Mouse (Mus musculus) adrenal gland, adult 18-20 months (tissue): Measurements from ENCODE around the gene Tmbim7. TPM values are rescaled to one million over a fixed set of nuclear protein-coding genes. Genes with fewer than 3 reads are reported as not detected.
"Not testable (repeated sequence)": the region's sequence is repeated elsewhere in the genome, so short reads cannot be mapped to it uniquely, and the experiment has no call there.

Source experiments
- DNase-seq, 2 experiments: peaks; one replicate each; pipeline ENCODE4 v3.0.0; 2021 to 2022; ENCODE audit warnings: low spot score in 2 of 2
- long read RNA-seq, 2 experiments: library from polyadenylated mRNA; stranded (forward); transcript quantifications; one replicate each; pipeline ENCODE4 v2.0.0; 2021
- total RNA-seq, 2 experiments: library from RNA; stranded (reverse); gene quantifications; 1 replicate in 1 of 2; 2 replicates in 1 of 2; pipeline ENCODE4 v1.2.3; 2021

Gene Tmbim7
- total RNA-seq: not detected
- long read RNA-seq, experiment 1: 0 reads
- long read RNA-seq, experiment 2: 0 reads

GRCm38 (mm10) chr5:3650881-3651280, at the start of gene Tmbim7:
Gene Tmbim7 (plus strand): TSS chr5:3651181.
- no peak for DNase-seq

DNA sequence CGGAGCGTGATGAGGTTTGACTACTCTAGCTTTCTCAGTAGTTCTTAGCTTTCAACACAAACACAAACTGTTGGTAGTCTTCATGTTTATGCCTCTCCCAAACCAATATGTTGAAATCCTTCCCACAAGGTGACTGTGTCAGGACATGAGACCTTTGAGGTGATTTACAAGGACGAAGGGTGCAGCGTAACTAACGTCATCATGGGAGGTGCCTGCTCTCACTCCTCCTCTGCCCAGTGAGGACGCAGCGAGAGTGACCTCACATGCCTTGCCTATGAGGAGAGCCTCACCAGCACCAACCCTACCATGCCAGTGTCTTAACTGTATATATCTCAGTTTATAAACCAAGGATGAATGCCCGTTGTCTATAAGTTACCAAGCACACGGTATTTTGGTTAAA, 43.9 kb upstream of the Tmbim7 start:
- DNase-seq: no peak

- no peak for DNase-seq
Observed at GRCm38 (mm10) chr5:3609241-3609640, 41.7 kb upstream of the Tmbim7 start.

DNA sequence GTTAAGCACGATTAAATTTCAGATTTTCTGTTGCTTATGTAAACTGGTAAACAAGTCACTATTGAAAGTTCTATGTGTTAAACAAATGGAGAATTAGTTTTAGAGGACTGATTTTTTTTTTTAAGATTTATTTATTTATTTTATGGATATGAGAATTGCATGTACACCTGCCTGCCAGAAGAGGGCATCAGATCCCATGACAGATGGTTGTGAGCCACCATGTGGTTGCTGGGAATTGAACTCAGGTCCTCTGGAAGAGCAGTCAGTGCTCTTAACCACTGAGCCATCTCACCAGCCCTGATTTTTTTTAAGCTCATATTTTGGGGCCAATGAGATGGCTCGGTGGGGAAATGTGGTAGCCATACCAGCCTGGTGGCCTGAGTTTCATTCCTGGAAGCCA, 39.1 kb upstream of the Tmbim7 start:
- DNase-seq: not testable (repeated sequence)

- no peak for DNase-seq
Observed at GRCm38 (mm10) chr5:3620486-3620885, 30.5 kb upstream of the Tmbim7 start.

DNA sequence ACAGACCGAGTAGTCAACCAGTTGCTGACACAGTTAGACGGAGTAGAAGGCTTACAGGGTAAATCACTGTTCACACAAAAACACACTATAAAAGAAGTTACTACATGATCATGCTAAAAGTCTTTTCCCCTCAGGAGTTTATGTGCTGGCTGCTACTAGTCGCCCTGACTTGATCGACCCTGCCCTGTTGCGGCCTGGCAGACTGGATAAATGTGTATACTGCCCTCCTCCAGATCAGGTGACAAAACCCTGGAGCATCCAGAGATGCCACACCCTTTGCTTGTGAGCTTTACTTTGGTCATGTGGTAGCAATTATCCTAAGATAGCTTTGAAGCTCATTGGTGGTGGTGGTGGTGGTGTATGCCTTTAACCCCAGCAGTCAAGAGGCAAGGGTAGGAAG, 20.9 kb upstream of the Tmbim7 start:
- DNase-seq: no peak

DNA sequence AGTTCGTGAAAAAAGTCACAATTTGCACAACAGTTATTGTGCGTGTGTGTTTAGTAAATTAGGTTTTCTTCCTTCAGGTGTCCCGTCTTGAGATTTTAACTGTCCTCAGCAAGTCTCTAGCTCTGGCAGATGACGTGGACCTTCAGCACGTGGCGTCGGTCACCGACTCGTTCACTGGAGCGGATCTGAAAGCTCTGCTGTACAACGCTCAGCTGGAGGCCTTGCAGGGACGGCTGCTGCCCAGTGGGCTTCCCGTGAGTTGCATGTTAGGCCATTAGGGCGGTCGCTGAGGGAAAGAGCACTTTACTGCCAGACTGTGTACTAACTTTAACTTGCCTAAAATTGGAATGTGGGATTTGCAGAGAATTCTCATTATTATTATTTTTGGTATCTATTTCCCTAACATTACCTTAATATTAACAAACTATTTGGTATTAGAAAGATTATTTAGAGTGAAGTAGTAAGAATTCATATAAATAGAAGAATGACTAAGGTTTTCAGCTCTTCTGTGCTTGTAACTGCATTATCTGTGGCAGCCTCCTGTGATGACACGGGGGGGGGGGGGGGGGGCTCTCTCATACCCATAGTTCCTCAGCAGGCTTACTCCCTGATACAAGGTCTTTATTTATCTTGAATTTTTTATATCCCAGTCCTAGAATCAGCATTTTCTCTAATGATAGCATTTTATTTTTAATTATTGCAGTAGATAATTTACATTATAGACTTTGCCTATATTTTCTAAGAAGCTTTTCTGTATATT, 19.3 kb upstream of the Tmbim7 start:
- DNase-seq: no peak

- DNase-seq: no peak
Observed at GRCm38 (mm10) chr5:3632285-3632684, 18.7 kb upstream of the Tmbim7 start.

DNA sequence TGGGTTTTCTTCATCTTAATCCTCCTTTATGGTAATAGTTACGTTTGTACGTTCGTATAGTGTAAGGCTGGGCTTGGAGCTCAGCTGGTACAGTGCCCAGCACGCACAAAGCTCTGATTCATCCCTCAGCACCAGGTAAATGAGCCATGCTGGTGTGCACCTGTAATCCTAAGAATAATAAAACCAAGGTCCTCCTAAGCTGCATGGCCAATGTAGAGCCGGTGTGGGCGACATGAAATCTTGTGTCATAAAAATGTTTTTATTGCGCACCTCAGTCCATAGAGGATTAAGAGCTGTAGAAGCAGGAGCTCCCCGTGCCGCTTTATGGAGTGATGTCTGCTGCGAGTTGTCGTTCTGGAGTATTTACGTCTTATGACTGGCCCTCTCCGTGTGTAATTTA, 17.7 kb upstream of the Tmbim7 start:
- DNase-seq: no peak

- no peak for DNase-seq
Observed at GRCm38 (mm10) chr5:3633951-3634350, 17.0 kb upstream of the Tmbim7 start.

GRCm38 (mm10) chr5:3635286-3635685, 15.7 kb upstream of the Tmbim7 start:
- DNase-seq: no peak

GRCm38 (mm10) chr5:3644621-3645020, 6.4 kb upstream of the Tmbim7 start:
- DNase-seq: no peak

- DNase-seq: no peak
Observed at GRCm38 (mm10) chr5:3645326-3645725, 5.7 kb upstream of the Tmbim7 start.

DNA sequence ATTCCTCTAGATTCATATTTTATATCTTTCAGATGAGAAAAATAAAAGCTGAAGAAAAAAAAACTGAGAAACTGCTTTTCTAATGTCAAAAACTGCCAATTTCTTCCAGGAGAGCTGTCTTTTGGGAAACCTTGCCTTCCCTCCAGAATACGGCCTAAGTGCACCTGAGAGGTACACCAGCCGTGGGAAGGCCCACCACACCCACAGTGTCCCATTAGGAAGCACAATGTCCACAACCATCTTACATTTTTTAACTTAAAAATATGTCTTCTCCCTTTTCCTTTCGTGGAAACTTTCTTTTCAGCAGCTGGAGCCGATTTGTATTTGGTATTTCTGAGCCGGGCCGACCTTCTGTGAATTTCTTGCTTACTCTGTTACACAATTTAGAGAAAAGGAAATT, 4.4 kb upstream of the Tmbim7 start:
- no peak for DNase-seq

DNA sequence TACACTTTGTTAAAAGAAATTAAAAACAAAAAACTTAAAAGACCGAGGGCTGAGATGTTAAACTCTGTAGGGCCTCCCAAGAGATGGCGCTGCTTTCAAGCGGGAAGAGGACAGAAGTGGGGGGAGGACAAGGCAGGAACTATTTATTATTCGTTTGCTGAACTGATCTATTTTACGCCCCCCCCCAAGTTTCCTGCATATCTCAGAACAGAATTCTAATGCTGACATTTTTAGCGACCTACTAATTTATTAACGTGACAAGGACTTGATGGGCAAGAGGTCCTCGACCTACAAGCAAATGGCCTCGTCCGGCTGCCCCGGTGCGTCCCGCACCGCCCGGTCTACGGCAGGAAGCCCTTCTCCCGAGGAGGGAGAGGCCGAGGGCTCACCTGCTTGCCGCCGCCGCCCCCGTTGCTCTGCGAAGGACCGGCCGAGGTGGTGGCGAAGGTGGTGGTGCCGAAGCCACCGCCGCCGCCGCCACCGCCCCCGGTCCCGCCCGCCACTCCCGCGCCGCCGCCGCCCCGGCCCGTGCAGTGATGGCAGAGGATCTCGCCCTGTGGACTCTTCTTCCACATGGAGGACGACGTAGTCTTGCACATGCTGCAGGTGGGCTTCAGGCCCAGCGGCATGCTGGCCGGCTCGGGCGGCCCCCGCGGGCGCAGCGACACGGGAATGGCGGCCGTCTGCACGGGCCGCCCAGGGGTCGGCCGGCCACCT, 3.8 kb upstream of the Tmbim7 start:
- DNase-seq: peak in 1 of 2 experiments; percentile 46

GRCm38 (mm10) chr5:3647708-3648121, 3.3 kb upstream of the Tmbim7 start:
- peak; percentile 74 to 82 for DNase-seq

- no peak for DNase-seq
Observed at GRCm38 (mm10) chr5:3648206-3648848, 2.7 kb upstream of the Tmbim7 start.

GRCm38 (mm10) chr5:3648849-3649210, 2.2 kb upstream of the Tmbim7 start:
- no peak for DNase-seq

DNA sequence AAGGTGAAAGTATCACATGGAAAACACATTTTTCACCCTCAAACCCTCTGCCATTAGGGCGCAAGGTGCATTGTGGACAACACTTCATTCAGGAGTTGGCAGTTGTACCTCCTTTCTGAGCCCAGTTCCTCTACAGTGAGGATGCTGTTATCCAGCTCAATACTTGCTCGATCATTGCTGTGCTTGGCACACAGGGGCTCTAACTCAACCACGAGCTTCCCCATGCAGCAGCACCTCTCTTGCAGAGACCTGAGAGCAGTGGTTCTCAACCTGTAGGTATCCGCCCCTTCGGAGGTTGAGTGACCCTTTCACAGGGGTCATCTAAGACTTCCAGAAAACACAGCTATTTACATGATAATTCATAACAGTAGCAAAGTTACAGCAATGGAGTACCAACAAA, 640 bp downstream of the Tmbim7 start:
- no peak for DNase-seq

- DNase-seq: not testable (repeated sequence)
Observed at GRCm38 (mm10) chr5:3652903-3653575, 2.1 kb downstream of the Tmbim7 start.

DNA sequence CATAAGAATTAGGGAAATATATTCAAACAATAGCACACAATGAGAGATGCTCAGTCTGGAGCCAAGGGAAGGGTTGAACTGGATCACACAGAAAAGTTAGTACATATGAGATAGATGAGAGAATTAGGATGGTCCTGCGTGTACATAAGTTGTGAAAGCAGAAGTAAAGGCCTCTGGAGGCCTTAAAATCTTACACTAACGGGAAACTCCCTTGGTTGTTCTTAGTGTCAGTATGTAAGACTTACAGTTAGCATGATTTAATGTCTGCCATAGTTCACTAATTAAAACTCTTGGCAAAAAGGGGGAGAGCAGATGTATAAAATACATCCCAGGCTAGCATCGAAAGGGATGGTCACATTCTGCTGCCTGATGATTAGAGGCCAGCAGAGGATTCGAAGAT, 2.8 kb downstream of the Tmbim7 start:
- no peak for DNase-seq

DNA sequence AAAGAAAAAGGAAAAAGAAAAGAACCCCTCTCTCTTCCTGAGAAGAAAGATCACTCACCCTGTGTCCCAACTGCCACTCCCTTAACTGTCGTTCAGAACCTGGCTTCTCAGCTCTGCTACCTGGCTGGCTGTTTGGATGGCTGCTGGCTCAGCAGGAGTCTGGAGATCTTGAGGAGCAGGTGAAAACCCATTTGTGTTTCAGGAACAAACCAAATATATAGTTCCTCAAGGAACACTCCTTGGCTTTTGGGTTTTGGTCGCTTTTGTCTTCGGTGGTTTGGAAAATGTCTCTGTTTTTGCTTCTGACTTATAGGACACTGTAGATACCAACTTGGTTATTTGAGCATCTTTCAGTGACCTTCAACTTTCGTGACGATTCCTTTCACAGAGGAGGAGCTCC, 6.1 kb downstream of the Tmbim7 start, which contains the start of gene Gatad1:
Gene Gatad1, minus strand, starts transcription at position 101 of the 400 bp plus-strand sequence.
- no peak for DNase-seq
